Mouse (Mus musculus): ENCODE data around the gene Nrcam.

DNA sequence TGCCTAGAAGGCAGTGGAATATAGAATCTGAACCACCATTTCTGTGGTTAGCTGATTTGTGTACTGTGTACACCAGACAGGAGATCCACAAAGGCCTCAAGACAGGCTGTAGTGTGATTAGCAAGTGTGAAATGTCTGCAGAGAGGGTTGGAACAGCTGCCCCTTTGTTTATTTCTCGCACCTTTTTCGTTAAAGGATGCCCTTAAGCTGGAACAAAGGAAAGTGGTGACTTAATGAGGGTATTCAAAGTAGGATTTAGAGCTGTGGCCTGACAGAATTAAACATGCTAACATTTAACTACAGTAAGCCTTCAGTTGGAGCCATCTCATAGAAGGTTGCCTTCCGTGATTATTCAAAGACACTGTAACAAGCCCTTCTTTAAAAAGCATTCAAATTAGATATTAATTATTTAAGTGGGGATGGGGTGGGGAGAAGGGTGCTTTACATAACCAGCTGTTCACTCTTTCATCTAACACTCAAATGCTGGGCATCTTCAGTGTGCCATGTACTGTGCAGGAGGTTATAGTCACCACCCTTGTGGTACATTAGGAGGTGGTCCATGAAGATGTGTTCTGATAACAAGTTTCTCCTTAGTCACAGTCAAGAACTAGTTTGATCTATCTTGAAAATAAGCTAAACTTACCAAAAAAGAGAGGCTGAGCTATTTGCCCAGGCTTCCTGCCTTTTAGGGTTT lies 75.2 kb downstream of the Nrcam start:
- TF ChIP-seq TBP (conservative IDR thresholded peaks at IDR 0.05; ENCODE audit: low read depth, low read length): no peak
- no peak for TF ChIP-seq MAZ (IDR thresholded peaks at IDR 0.05; ENCODE audit: low read depth, low read length)
- TF ChIP-seq IRF4 (IDR thresholded peaks at IDR 0.05; ENCODE audit: low read depth, low read length): no peak
- TF ChIP-seq HCFC1 (IDR thresholded peaks at IDR 0.05; ENCODE audit: low read depth, low read length): no peak
- TF ChIP-seq POLR2A (IDR thresholded peaks at IDR 0.05; ENCODE audit: low read depth, low read length): no peak
- no peak for TF ChIP-seq MYC (IDR thresholded peaks at IDR 0.05; ENCODE audit: low read depth, low read length)
- no peak for TF ChIP-seq RAD21 (IDR thresholded peaks at IDR 0.05; ENCODE audit: low read depth, low read length)
- no peak for TF ChIP-seq NRF1 (IDR thresholded peaks at IDR 0.05; ENCODE audit: low read depth, low read length)
- TF ChIP-seq CTCF (conservative IDR thresholded peaks at IDR 0.05 in 1 of 2, IDR thresholded peaks at IDR 0.05 in 1 of 2; ENCODE audit: low read depth in 2 of 2, low read length in 2 of 2): no peak
- TF ChIP-seq ZKSCAN1 (IDR thresholded peaks at IDR 0.05; ENCODE audit: borderline replicate concordance, low read depth, low read length): no peak
- no peak for TF ChIP-seq MAX (IDR thresholded peaks at IDR 0.05; ENCODE audit: low read length)
- no peak for TF ChIP-seq JUND (conservative IDR thresholded peaks at IDR 0.05; ENCODE audit: low read depth, low read length)
- no peak for TF ChIP-seq UBTF (IDR thresholded peaks at IDR 0.05; ENCODE audit: low read depth, low read length)
- TF ChIP-seq GABPA (IDR thresholded peaks at IDR 0.05; ENCODE audit: insufficient replicate concordance, low read depth, low read length): no peak
